Mouse (Mus musculus) liver, embryonic 14.5 days (tissue): ENCODE results near the gene Depdc1b.

Experiments
- CTCF ChIP-seq: IDR thresholded peaks from 2 replicates; pipeline ENCODE4 v1.5.1; 2016; ENCODE audit warnings: antibody characterized with exemption, low read depth, control low read depth
- EP300 ChIP-seq: IDR thresholded peaks from 2 replicates; pipeline ENCODE4 v1.6.1; 2016; ENCODE audit warnings: antibody characterized with exemption, low read depth

GRCm38 (mm10) chr13:108337340-108337739 lies 21.2 kb downstream of the Depdc1b start:
- TF ChIP-seq CTCF, result no peak
- no peak for TF ChIP-seq EP300
